Mouse (Mus musculus) left cerebral cortex, adult 11 months (tissue): ENCODE data around the gene Csrnp3.
"Not testable (repeated sequence)": the region's sequence is repeated elsewhere in the genome, so short reads cannot be mapped to it uniquely, and the experiment has no call there.

ENCODE experiments used
- DNase-seq: peaks from one replicate; pipeline ENCODE4 v3.0.0; 2022; ENCODE audit warnings: low spot score

The Csrnp3 gene

DNA sequence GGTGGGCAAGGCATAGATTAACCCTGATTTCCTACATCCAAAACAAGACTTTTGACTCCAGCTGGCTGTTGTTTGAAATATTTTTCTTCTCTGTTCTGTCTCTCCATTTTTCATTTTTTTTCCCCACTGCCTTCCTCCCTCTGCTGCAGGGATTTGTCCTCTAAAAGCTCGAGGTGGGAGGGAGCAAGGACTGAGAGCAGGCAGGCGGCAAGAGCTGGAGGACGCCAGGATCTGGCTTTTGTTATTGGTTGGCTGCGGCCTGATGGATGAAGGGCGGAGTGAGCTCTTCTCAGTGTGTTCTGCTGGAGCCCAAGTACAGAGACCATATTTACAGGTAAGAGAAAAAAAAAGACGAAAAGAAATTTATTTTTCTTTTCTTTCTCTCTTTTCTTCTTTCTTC, at the start of gene Csrnp3:
Gene Csrnp3 (plus strand): TSS at position 217 of the 400 bp plus-strand sequence.
- DNase-seq, result peak; percentile 70

GRCm38 (mm10) chr2:65801054-65801709, 44.4 kb upstream of the Csrnp3 start:
- DNase-seq, result no peak

GRCm38 (mm10) chr2:65806556-65806955, 39.0 kb upstream of the Csrnp3 start:
- no peak for DNase-seq

- DNase-seq, result not testable (repeated sequence)
Measured at GRCm38 (mm10) chr2:65811203-65811602, 34.4 kb upstream of the Csrnp3 start.

DNA sequence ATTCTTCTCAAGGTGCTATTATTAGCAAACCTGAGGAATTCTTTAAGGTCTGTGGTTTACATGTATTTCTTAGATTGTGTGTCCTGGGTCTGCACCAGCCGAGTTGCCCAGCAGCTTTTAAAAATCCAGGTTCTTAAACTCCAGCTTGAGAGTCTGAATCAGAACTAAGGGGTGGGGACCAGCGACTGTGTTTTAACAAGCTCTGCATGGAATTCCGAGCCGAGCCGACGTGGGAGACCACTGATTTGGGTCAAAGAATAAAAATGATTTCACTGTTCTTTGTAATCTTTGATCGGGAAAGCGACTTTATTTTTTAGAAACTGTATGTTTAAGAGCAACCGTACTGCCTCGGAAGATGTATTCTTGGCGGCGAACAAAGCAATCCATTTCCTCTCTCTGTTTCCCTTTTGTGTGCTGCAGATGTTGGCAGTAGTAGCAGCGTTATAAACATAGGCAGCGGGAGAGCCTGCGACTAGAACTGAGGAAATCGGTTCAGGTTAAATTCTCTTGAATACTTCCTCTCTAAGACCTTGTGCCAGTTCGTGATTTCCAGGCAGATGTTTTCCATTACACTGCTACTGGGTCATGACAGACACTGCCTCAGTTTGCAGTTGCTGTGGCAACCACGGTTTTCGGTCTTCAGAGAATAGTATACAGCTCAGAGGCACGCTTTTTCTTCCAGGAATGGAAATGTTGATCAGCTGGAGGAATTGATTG, 27.3 kb upstream of the Csrnp3 start:
- DNase-seq, result no peak

GRCm38 (mm10) chr2:65820114-65820769, 25.3 kb upstream of the Csrnp3 start:
- no peak for DNase-seq

DNA sequence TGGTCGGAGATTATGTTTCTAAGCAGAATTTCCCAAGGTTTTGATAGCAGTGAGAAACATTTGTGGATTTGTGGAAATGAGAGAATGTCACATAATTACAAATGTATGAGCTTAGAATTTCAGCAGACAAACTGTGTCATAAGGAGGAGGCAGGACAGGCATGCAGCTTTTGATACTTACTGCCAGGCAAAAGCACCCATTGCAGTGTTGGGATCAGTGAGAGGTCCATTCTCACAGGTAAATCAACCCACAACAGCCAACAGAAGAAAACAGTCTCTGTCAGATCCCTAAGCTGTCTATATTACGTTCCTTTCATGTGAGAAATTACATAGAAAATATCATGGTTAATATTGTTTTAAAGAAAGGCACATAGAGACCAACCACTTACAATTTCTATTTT, 19.3 kb upstream of the Csrnp3 start:
- no peak for DNase-seq

DNA sequence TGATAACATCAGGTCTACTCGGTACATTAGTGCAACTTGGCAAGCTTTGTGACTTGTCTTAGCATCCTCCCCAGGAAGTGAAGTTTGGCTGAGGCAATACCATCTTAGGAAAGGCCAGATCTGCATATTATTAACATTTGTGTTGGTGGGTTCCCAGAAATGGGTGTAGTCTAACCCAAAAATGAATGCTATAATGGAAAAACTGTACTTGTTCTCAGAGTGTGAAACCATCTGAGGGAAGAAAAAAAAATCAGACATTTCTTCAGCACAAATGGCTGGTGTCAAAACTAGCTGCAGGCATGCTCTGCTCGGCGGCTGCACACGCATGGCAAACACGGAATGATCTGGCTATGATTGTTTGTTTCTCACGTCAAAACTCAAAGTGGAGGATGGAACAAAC, 18.8 kb upstream of the Csrnp3 start:
- DNase-seq, result no peak

- DNase-seq, result no peak
Measured at GRCm38 (mm10) chr2:65828699-65829098, 16.9 kb upstream of the Csrnp3 start.

- DNase-seq, result no peak
Measured at GRCm38 (mm10) chr2:65832738-65833395, 12.7 kb upstream of the Csrnp3 start.

- no peak for DNase-seq
Measured at GRCm38 (mm10) chr2:65833421-65833820, 12.1 kb upstream of the Csrnp3 start.

GRCm38 (mm10) chr2:65841606-65842005, 4.0 kb upstream of the Csrnp3 start:
- no peak for DNase-seq

- DNase-seq, result no peak
Measured at GRCm38 (mm10) chr2:65842356-65842755, 3.2 kb upstream of the Csrnp3 start.

GRCm38 (mm10) chr2:65846000-65846755, 611 bp downstream of the Csrnp3 start:
- no peak for DNase-seq

- no peak for DNase-seq
Measured at GRCm38 (mm10) chr2:65847463-65848110, 2.0 kb downstream of the Csrnp3 start.

DNA sequence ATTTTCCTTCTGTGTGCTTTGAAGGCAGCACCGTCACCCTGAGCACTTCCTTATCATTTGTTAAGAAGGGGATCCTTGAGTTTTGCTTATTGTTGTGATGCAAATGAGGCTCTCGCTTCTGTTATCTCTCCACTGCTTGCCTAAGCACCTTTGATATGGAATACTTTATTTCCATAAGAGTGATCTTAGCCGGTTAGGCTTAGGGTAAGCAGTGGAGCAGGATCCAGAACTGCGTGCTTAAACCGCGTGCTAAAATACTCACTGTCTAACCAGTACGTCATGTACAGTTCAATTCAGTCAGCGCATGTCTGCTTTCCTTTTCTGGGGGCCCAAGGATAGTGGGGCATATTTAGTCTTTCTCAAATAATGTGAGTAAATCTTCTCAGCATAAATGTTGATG, 3.1 kb downstream of the Csrnp3 start:
- DNase-seq, result no peak

DNA sequence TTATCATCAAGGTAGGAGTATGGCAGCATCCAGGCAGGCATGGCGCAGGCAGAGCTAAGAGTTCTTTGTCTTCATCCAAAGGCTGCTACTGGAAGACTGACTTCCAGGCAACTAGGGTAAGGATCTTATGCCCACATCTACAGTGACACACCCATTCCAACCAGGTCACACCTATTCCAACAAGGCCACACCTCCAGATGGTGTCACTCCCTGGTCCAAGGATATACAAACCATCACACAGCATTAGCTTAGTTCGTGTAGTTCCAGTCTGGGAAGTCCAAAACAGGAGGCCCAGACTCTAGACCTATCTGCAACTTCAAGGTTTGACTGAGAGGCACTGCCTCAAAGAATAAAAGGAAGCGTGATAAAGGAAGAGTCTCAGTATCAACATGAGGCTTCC, 4.7 kb downstream of the Csrnp3 start:
- not testable (repeated sequence) for DNase-seq

DNA sequence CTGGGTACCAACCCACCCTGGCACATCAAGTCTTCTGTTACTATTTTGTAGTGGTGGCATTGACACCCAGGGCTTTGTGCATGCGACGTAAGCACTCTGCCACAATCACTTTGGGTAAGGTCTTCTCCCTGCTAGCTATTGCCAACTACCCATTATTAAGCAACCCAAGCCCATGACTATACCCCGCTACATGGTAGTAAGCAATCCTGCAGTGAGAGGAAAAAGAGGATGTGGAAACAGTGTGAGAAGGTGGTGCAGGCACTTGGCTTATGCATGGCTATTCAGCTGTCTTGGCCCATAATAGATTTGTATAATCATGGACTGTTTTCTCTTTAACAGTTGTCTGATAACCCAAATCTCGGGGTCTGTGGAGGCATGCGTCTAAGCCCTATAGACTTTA, 11.2 kb downstream of the Csrnp3 start:
- DNase-seq, result no peak

- DNase-seq, result no peak
Measured at GRCm38 (mm10) chr2:65859767-65860727, 14.5 kb downstream of the Csrnp3 start.

DNA sequence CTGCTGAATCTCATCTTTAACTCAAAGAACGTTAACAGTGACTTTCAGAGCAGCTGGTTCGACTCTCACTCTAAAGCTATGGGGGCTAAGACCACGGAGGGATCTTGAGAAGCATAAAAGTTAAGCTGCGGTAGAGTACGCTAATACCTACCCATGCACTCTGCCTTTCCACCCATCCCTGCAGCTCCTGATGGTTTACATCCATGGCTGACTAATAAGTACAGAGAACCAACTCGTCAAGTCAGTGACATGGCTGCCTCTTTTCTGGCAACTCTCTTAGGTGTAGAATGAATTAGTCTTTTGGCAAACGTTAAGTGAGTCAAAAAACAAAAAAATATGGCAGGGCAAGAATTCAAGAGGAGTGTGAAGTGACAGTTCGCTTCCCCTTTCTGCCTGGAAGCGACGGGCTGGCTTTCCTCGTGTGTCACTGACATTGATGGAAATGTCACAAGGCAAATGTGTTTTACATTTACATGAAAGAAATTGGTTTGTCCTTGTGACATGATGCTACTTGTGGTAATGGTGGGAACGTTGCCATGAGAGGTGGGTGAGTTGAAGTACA, 19.3 kb downstream of the Csrnp3 start:
- DNase-seq, result no peak
